Mouse (Mus musculus) heart, embryonic 13.5 days (tissue): ENCODE data around the gene Rgsl1. TPM values are rescaled to one million over a fixed set of nuclear protein-coding genes. Genes with fewer than 3 reads are reported as not detected.

Source experiments
- ATAC-seq: fragments of 200-750 bp; cut with Nextera tagmentation; 2 replicates; pipeline ENCODE4 v1.8.0; 2017; ENCODE audit warnings: moderate TSS enrichment; ENCODE audit not compliant: insufficient number of reproducible peaks, low FRiP score, low TSS enrichment; ENCODE audit errors: extremely low read depth
- H3K27ac ChIP-seq: fragments of 300-500 bp; sonication (generic); replicated peaks from 2 replicates; pipeline ENCODE4 v1.5.1; 2015; ENCODE audit warnings: moderate library complexity, mild to moderate bottlenecking, inconsistent platforms
- H3K27me3 ChIP-seq: fragments of 300-500 bp; sonication (generic); replicated peaks from 2 replicates; pipeline ENCODE4 v1.6.1; 2015; ENCODE audit warnings: mild to moderate bottlenecking, inconsistent platforms
- H3K36me3 ChIP-seq: fragments of 300-500 bp; sonication (generic); 2 replicates; pipeline ENCODE4 v1.6.1; 2015; ENCODE audit warnings: mild to moderate bottlenecking, inconsistent platforms
- H3K4me1 ChIP-seq: fragments of 300-500 bp; sonication (generic); 2 replicates; pipeline ENCODE4 v1.6.1; 2015; ENCODE audit warnings: inconsistent platforms
- H3K4me2 ChIP-seq: fragments of 300-500 bp; sonication (generic); 2 replicates; pipeline ENCODE4 v1.6.1; 2015; ENCODE audit warnings: inconsistent platforms, mild to moderate bottlenecking, moderate library complexity
- H3K4me3 ChIP-seq: fragments of 300-500 bp; sonication (generic); 2 replicates; pipeline ENCODE4 v1.5.1; 2015; ENCODE audit warnings: moderate library complexity, mild to moderate bottlenecking, inconsistent platforms
- H3K9ac ChIP-seq: fragments of 300-500 bp; sonication (generic); 2 replicates; pipeline ENCODE4 v1.6.1; 2015; ENCODE audit warnings: inconsistent platforms, mild to moderate bottlenecking, moderate library complexity
- H3K9me3 ChIP-seq: fragments of 300-500 bp; sonication (generic); 2 replicates; pipeline ENCODE4 v1.6.1; 2016; ENCODE audit warnings: inconsistent platforms
- WGBS: fragments of 180-500 bp; shearing (Covaris S2); methylation state at CpG from one replicate; pipeline ENCODE4 v1.1.7; 2015; ENCODE audit warnings: mixed read lengths; 5-methylcytosine and 5-hydroxymethylcytosine counted together
- polyA plus RNA-seq: library from polyadenylated mRNA; unstranded; fragments of >200 nt; fragmentation: Nextera tagmentation; extraction: Ambion mirVana; gene quantifications from 2 replicates; pipeline ENCODE4 v1.2.1, GENCODE M21; 2015

Rgsl1 gene
- polyA plus RNA-seq, 1 experiment from 2014 or later, result not detected

DNA sequence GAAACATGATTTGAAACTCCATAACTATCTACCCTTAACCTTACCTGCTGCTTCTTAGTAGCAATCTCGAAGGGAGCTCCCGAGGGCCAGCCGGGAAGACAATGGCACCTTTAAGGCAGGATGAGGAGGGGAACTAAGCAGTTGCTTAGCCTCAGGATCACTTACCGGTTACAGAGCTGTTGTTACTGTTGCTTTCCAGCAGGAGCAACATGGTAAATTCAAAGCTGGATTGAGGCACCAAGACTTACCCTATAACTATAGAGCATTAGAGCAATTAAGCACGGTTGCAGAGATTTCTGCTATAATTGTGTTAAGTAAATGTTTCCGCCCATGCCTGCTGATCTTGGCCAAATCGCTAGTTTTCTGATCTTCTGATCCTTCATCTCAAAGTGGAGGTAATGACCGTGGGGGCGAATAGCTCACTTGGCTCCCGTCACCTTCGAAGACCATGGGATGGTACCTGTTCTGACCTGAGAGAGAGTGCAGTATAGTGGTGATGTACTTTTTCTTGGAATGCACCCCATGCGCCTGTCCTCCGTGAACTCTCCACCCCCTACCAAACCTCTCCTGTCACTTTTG is 104.4 kb downstream of the Rgsl1 start:
- WGBS, result 17% methylated on average over 13 of the region's 13 CpGs
- Histone ChIP-seq H3K27ac (no peak overlapping the region), H3K36me3 (peaks cover 10% of the 10 kb centered on the region), H3K9me3 (no peaks in the 10 kb centered on the region), H3K4me1 (peaks cover 33% of the 10 kb centered on the region), H3K4me2 (peak overlapping the region; percentile 81), H3K9ac (peak overlapping the region; percentile 80), H3K27me3 (peaks cover 74% of the 10 kb centered on the region), H3K4me3 (peak overlapping the region; percentile 58)
- ATAC-seq, result no peak

DNA sequence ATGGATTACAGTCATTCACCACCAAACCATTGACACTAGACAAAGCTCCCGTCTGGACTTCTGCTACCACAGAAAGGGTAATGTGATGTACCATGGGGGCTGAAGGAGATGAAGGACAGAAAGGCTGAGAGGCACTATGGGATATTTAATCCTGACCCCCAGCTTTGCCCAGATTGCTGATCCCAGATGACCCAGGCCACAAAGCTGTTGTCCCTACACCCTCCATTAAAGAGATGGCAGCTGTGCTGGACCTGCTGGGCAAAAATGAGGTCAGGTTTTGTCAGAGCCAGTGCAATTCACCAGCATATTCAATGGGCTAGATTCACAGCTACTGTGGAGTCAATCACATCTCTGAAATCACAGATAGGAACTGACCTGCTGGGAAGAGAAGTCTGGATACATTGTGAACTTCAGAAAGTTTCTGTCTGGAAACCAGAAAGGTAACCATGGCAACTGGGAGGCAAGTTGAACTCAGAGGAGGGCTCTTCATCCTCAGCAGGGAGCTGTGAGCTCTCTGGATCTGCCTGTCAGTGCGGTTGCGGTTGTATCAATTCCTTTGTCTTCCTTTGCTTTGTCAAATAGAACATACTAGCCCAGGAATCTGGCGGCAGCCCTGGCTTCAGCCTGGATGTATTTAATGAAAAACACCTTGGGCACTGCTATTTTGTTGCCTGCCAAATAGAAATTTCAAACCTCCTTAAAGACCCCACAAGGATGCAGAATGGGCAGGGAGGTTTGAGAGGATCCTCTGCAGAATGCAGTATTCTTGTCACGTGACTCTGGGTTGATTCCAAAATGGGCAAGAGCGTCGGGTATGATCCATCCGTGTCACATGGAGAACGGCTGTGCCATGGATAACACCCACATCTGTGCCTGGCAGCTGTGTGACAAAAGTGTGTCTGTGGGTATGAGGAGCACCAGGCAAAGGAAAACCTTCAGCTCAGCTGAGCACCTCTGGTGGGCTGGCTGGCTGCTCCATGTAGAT is 106.5 kb downstream of the Rgsl1 start:
- H3K9me3 ChIP-seq, result no peaks in the 10 kb centered on the region
- no peak overlapping the region for H3K4me2 ChIP-seq
- WGBS, result 59% methylated on average over 9 of the region's 9 CpGs
- no peak for ATAC-seq
- H3K4me3 ChIP-seq, result no peak overlapping the region
- H3K9ac ChIP-seq, result no peak overlapping the region
- H3K4me1 ChIP-seq, result peaks cover 36% of the 10 kb centered on the region
- no peaks in the 10 kb centered on the region for H3K36me3 ChIP-seq
- H3K27ac ChIP-seq, result no peak overlapping the region
- peaks cover 75% of the 10 kb centered on the region for H3K27me3 ChIP-seq

DNA sequence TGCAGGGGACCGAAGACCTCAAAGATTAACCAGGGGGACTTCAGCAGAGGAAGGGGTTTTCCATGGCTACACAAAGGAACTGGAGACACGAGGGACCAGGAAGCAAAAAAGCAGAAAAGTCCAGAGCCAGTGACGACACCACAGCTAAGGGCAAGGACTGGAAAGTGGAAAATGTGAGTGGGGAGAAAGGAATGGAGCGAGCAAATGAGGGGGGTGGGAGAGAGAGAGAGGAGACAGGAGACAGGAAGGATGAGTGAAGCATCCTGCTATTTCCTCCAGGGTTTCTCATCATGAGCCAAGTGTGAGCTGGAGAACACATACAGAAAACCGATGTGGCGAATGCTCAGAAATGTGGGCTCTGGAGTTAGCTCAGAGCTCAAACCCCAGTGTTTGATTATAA is 107.8 kb downstream of the Rgsl1 start:
- peaks cover 30% of the 10 kb centered on the region for H3K4me1 ChIP-seq
- no peak overlapping the region for H3K4me3 ChIP-seq
- 45% methylated on average over 6 of the region's 6 CpGs for WGBS
- no peak overlapping the region for H3K4me2 ChIP-seq
- H3K36me3 ChIP-seq, result no peaks in the 10 kb centered on the region
- no peak for ATAC-seq
- H3K9ac ChIP-seq, result no peak overlapping the region
- no peaks in the 10 kb centered on the region for H3K9me3 ChIP-seq
- H3K27me3 ChIP-seq, result peaks cover 68% of the 10 kb centered on the region
- H3K27ac ChIP-seq, result no peak overlapping the region

DNA sequence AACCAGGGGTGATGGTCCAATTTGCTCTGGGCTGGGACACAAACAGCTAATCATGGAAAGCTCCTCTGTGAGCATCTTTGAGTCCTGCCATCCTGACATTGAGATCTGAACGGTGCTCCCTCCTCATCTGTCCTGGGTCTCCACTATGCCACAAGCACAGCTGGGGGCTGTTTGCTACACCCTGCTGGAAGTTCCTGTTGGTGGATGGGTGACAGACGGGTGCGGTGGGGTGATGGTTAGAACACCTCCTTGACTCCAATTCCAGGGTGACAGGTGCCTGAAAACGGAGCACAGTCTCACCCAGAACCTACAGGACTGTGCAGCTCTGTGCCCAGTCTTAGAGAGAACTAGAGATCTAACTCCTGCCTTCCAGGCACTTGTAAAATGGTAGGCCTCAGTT is 109.1 kb downstream of the Rgsl1 start:
- Histone ChIP-seq H3K27me3 (peaks cover 62% of the 10 kb centered on the region), H3K4me2 (no peak overlapping the region), H3K9me3 (no peaks in the 10 kb centered on the region), H3K9ac (no peak overlapping the region), H3K36me3 (no peaks in the 10 kb centered on the region), H3K4me3 (no peak overlapping the region), H3K27ac (no peak overlapping the region), H3K4me1 (peaks cover 34% of the 10 kb centered on the region)
- no peak for ATAC-seq
- WGBS, result 67% methylated on average over 4 of the region's 4 CpGs

DNA sequence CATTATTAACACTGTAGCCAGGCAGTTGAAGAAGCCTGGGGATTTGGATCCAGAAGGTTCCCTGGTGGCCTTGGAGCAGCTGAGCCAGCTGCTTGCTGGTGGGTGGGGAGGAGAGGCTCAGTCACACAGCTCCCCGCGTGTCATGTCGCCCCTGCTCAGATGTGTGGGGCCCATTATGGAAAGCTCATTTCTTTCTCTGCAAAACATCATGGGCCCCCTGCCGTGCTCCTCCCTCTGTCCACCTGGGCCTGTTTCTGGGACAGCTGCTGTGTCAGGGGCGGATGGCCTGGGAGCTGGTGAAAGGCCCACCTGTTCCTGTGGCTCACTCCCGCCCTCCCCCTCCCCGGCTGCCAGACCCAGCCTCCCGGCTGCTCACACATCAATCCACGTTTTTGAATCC is 110.8 kb downstream of the Rgsl1 start:
- Histone ChIP-seq H3K9me3 (no peaks in the 10 kb centered on the region), H3K4me1 (peaks cover 31% of the 10 kb centered on the region), H3K4me3 (no peak overlapping the region), H3K27me3 (peaks cover 46% of the 10 kb centered on the region), H3K27ac (no peak overlapping the region), H3K4me2 (no peak overlapping the region), H3K36me3 (no peaks in the 10 kb centered on the region), H3K9ac (no peak overlapping the region)
- ATAC-seq, result no peak
- WGBS, result 56% methylated on average over 9 of the region's 9 CpGs

DNA sequence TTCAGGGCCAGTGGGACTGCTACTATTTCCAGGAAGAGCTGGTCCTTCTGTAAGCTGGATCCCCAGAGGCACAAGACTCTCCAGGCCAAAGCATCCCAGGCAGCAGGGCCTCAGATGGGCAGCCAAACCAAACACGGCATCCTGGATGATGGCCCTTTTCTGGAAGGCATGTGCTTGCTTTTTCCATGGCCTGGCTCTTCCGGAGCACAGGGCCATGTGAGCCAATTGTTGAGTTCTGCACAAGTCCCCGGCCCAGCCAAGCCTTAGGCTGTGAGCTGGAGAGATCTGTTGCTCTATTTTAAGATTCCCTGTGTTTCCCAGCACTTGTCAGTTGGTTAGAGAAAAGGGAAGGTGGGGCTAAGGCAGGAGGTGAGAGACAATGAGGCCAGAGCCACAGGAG is 113.3 kb downstream of the Rgsl1 start:
- H3K9me3 ChIP-seq, result no peaks in the 10 kb centered on the region
- peak overlapping the region; percentile 73 for H3K27ac ChIP-seq
- no peaks in the 10 kb centered on the region for H3K36me3 ChIP-seq
- peak; percentile 52; the same call in 1 of the 2 replicates for ATAC-seq
- no peak overlapping the region for H3K4me3 ChIP-seq
- H3K27me3 ChIP-seq, result peaks cover 21% of the 10 kb centered on the region; the same call in 1 of the 2 replicates
- peaks cover 31% of the 10 kb centered on the region for H3K4me1 ChIP-seq
- 10% methylated on average over 3 of the region's 3 CpGs for WGBS
- H3K9ac ChIP-seq, result no peak overlapping the region
- H3K4me2 ChIP-seq, result no peak overlapping the region

DNA sequence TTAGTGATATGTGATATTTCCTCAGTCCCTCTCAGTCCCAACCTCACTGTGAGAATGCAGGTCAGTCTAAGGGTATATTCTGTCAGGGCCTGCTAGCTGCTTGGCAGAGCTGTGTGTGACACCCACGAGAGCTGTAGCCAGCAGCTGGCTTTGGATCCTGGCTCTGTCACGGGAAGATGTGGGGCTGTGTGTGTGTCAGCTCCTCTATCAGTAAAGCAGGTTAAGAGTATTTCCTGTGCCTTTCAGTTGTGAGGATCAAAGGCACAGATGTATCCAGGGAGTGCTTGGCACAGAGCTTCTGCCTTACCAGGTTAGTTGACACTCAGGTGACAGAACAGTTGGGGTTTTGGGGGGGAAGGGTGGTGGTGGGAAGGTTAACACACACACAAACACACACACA is 114.1 kb downstream of the Rgsl1 start:
- ATAC-seq, result no peak
- H3K27me3 ChIP-seq, result peaks cover 16% of the 10 kb centered on the region; the same call in 1 of the 2 replicates
- no peak overlapping the region for H3K4me2 ChIP-seq
- peaks cover 31% of the 10 kb centered on the region for H3K4me1 ChIP-seq
- H3K4me3 ChIP-seq, result no peak overlapping the region
- no peak overlapping the region for H3K27ac ChIP-seq
- no peaks in the 10 kb centered on the region for H3K9me3 ChIP-seq
- no peaks in the 10 kb centered on the region for H3K36me3 ChIP-seq
- no peak overlapping the region for H3K9ac ChIP-seq
- WGBS, result 27% methylated on average over 2 of the region's 2 CpGs

Other genes starting within 250 kb of the Rgsl1 start
- 0.56 and 0.60 TPM in 2 replicates for gene Rgs8, start 191.1 kb downstream of the Rgsl1 start, polyA plus RNA-seq
- 5.7 and 6.8 TPM in 2 replicates for gene Rgs16, start 103.8 kb downstream of the Rgsl1 start, polyA plus RNA-seq
- gene Rnasel, start 94.7 kb downstream of the Rgsl1 start, polyA plus RNA-seq, result 13.9 and 17.3 TPM in 2 replicates
- 0.08 and 0.15 TPM in 2 replicates for gene Teddm1b, start 30.2 kb upstream of the Rgsl1 start, polyA plus RNA-seq
- not detected in 2 replicates for gene Teddm1a, start 47.6 kb upstream of the Rgsl1 start, polyA plus RNA-seq
- gene Glul, start 55.8 kb upstream of the Rgsl1 start, polyA plus RNA-seq, result 63.4 and 67.3 TPM in 2 replicates
- 0.28 and 0.42 TPM in 2 replicates for gene Teddm2, start 56.1 kb upstream of the Rgsl1 start, polyA plus RNA-seq